Mouse (Mus musculus): ENCODE results near the gene Zfp46.
A peak's percentile ranks its signal among the peaks of the same experiment; 100 is the strongest.

DNA sequence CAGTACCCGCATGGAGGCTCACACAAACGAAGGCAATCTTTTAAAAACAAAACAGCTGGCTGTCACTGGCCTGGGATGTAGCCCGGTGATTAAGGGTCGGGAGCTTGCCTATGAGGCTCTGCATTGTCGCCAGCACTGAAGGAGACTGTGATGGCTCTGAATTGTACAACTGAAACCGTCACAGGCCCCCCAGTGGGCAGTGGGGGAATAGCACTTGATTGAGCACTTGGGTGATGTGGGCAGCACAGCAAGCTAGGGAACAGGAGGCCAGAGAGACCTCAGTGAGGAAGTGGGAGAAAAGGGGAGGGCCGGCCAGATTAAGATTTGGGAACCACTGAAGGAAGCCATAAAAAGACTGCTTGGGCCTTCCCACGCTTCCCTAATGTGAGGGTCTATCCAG lies 44.9 kb upstream of the Zfp46 start:
- TF ChIP-seq USF2 (IDR thresholded peaks at IDR 0.05; ENCODE audit: borderline replicate concordance in 1 of 2, insufficient read depth in 1 of 2, low read depth in 1 of 2, low read length in 2 of 2) (no peak), ZC3H11A (IDR thresholded peaks at IDR 0.05; ENCODE audit: low read depth, low read length) (0 out of 2 replicates have a peak, but pooled peaks have one; percentile 12), USF1 (IDR thresholded peaks at IDR 0.05; ENCODE audit: low read depth, low read length) (no peak), TCF12 (IDR thresholded peaks at IDR 0.05; ENCODE audit: low read depth, low read length) (no peak), POLR2A (IDR thresholded peaks at IDR 0.05; ENCODE audit: control insufficient read depth in 1 of 2, insufficient read depth in 1 of 2, low read depth in 1 of 2, low read length in 2 of 2, poor library complexity in 1 of 2) (no peak), CTCF (IDR thresholded peaks at IDR 0.05 in 2 of 3, conservative IDR thresholded peaks at IDR 0.05 in 1 of 3; ENCODE audit: control insufficient read depth in 1 of 3, insufficient read depth in 1 of 3, low read depth in 2 of 3, low read length in 3 of 3, poor library complexity in 1 of 3, severe bottlenecking in 1 of 3) (peak; percentile 72 to 82 (median 78)), MAX (IDR thresholded peaks at IDR 0.05; ENCODE audit: low read length) (no peak), BHLHE40 (IDR thresholded peaks at IDR 0.05; ENCODE audit: borderline replicate concordance, low read depth, low read length) (no peak), ZNF384 (IDR thresholded peaks at IDR 0.05; ENCODE audit: low read depth, low read length) (no peak)

Measured in MEL (cell line).